Mouse (Mus musculus): ENCODE measurements at regions not wholly inside any gene's neighbourhood (a gene's known extent, or its start where the extent isn't known, plus 50 kb on each side); places are given as distances from the start of the nearest gene placed in this dataset.

- DNase-seq (ENCODE audit: low read depth), result no peak
Observed at GRCm38 (mm10) chr17:48789846-48790245, 142.3 kb upstream of the Lrfn2 start.

- no peak for DNase-seq (ENCODE audit: low read depth)
Observed at GRCm38 (mm10) chr17:48790526-48790925, 141.7 kb upstream of the Lrfn2 start.

GRCm38 (mm10) chr17:48792954-48793353 lies 139.2 kb upstream of the Lrfn2 start:
- no peak for DNase-seq (ENCODE audit: low read depth)

- DNase-seq (ENCODE audit: low read depth), result no peak
Observed at GRCm38 (mm10) chr17:48795773-48796172, 136.4 kb upstream of the Lrfn2 start.

- no peak for DNase-seq (ENCODE audit: low read depth)
Observed at GRCm38 (mm10) chr17:48798196-48798595, 134.0 kb upstream of the Lrfn2 start.

GRCm38 (mm10) chr17:48802673-48803072 lies 129.5 kb upstream of the Lrfn2 start:
- no peak for DNase-seq (ENCODE audit: low read depth)

- DNase-seq (ENCODE audit: low read depth), result no peak
Observed at GRCm38 (mm10) chr17:48807905-48808304, 124.3 kb upstream of the Lrfn2 start.

- no peak for DNase-seq (ENCODE audit: low read depth)
Observed at GRCm38 (mm10) chr17:48814753-48815504, 117.2 kb upstream of the Lrfn2 start.

- DNase-seq (ENCODE audit: low read depth), result no peak
Observed at GRCm38 (mm10) chr17:48816588-48817324, 115.4 kb upstream of the Lrfn2 start.

- no peak for DNase-seq (ENCODE audit: low read depth)
Observed at GRCm38 (mm10) chr17:48817551-48817950, 114.6 kb upstream of the Lrfn2 start.

GRCm38 (mm10) chr17:48819703-48820102 lies 112.5 kb upstream of the Lrfn2 start:
- DNase-seq (ENCODE audit: low read depth), result no peak

- DNase-seq (ENCODE audit: low read depth), result no peak
Observed at GRCm38 (mm10) chr17:48822101-48822876, 109.9 kb upstream of the Lrfn2 start.

GRCm38 (mm10) chr17:48823921-48824320 lies 108.3 kb upstream of the Lrfn2 start:
- DNase-seq (ENCODE audit: low read depth), result no peak

GRCm38 (mm10) chr17:48825212-48825913 lies 106.8 kb upstream of the Lrfn2 start:
- DNase-seq (ENCODE audit: low read depth), result no peak

GRCm38 (mm10) chr17:48838297-48838979 lies 93.7 kb upstream of the Lrfn2 start:
- no peak for DNase-seq (ENCODE audit: low read depth)

GRCm38 (mm10) chr17:48847890-48848289 lies 84.3 kb upstream of the Lrfn2 start:
- no peak for DNase-seq (ENCODE audit: low read depth)

- DNase-seq (ENCODE audit: low read depth), result no peak
Observed at GRCm38 (mm10) chr17:48850910-48851309, 81.3 kb upstream of the Lrfn2 start.

GRCm38 (mm10) chr17:48858891-48859290 lies 73.3 kb upstream of the Lrfn2 start:
- no peak for DNase-seq (ENCODE audit: low read depth)

- no peak for DNase-seq (ENCODE audit: low read depth)
Observed at GRCm38 (mm10) chr17:48870443-48870842, 61.7 kb upstream of the Lrfn2 start.

GRCm38 (mm10) chr17:48877505-48877904 lies 54.7 kb upstream of the Lrfn2 start:
- DNase-seq (ENCODE audit: low read depth), result no peak

- no peak for DNase-seq (ENCODE audit: low read depth)
Observed at GRCm38 (mm10) chr17:48880590-48880989, 51.6 kb upstream of the Lrfn2 start.

Data from c-Kit-positive CD71-positive TER-119-negative erythroid progenitor cells, embryonic 14.5 days (primary cell).